Mouse (Mus musculus) macrophage (primary cell): ENCODE measurements around the gene Sec22b. TPM values are rescaled to one million over a fixed set of nuclear protein-coding genes. Genes with fewer than 3 reads are reported as not detected.

ENCODE experiments used
- H3K27ac ChIP-seq: fragments of 350-480 bp; formaldehyde crosslinking; 2 replicates; pipeline ENCODE4 v1.9.0; 2021
- H3K36me3 ChIP-seq: fragments of 350-480 bp; formaldehyde crosslinking; 2 replicates; pipeline ENCODE4 v1.9.0; 2021; ENCODE audit errors: inconsistent target
- H3K4me3 ChIP-seq: fragments of 350-480 bp; formaldehyde crosslinking; 2 replicates; pipeline ENCODE4 v1.9.0; 2021; ENCODE audit errors: inconsistent target
- H3K79me2 ChIP-seq: fragments of 350-480 bp; formaldehyde crosslinking; 2 replicates; pipeline ENCODE4 v1.9.0; 2021; ENCODE audit errors: inconsistent target
- WGBS: methylation state at CpG from one replicate; pipeline ENCODE4 v1.1.7; 2026; ENCODE audit warnings: inconsistent platforms; ENCODE audit not compliant: missing documents; 5-methylcytosine and 5-hydroxymethylcytosine counted together
- polyA plus RNA-seq: library from polyadenylated mRNA; stranded (reverse); fragments of 250-400 nt; gene quantifications from 3 replicates; pipeline ENCODE4 v1.2.4, GENCODE M21; 2018; ENCODE audit warnings: inconsistent platforms
- total RNA-seq, 78 experiments: library from RNA; depleted of rRNA; stranded (reverse); fragments of 250-400 nt; gene quantifications; 1 replicate in 9 of 78; 2 replicates in 24 of 78; 3 replicates in 43 of 78; 4 replicates in 2 of 78; pipeline ENCODE4 v1.2.4; 2018; ENCODE audit warnings: inconsistent platforms in 56 of 78

Gene Sec22b
- 10 to 100 TPM; 26.2 to 71.5 (median 55.2) TPM for total RNA-seq (2018; cell fraction: chromatin; rRNA removed)
- 10 to 100 TPM; 40.0 to 61.6 (median 46.5) TPM for total RNA-seq (2018; cell fraction: cytosol; rRNA removed)
- 10 to 100 TPM; 23.0 to 61.2 (median 43.5) TPM for total RNA-seq (2018; cell fraction: nucleus; rRNA removed)
- polyA plus RNA-seq, result 34.5 to 49.9 TPM (median 40.5 TPM) in 3 replicates

- Histone ChIP-seq H3K4me3 (peak within 1 kb of the TSS; percentile 97), H3K79me2 (peaks cover 48% of the 10 kb centered on the region), H3K27ac (peak within 1 kb of the TSS; percentile 45), H3K36me3 (no peaks in the 10 kb centered on the region)
- 5% methylated on average over 41 of the region's 41 CpGs for WGBS
Measured at GRCm38 (mm10) chr3:97900516-97901490, at the start of gene Sec22b. Gene Sec22b, plus strand, starts transcription at chr3:97901190.

- H3K36me3 ChIP-seq, result no peaks in the 10 kb centered on the region
- no peak overlapping the region for H3K4me3 ChIP-seq
- WGBS, result 97% methylated on average over 2 of the region's 2 CpGs
- no peak overlapping the region for H3K27ac ChIP-seq
- no peaks in the 10 kb centered on the region for H3K79me2 ChIP-seq
Measured at GRCm38 (mm10) chr3:97851803-97852202, 49.2 kb upstream of the Sec22b start.

GRCm38 (mm10) chr3:97854575-97855384, 46.2 kb upstream of the Sec22b start:
- Histone ChIP-seq H3K4me3 (no peak overlapping the region), H3K36me3 (no peaks in the 10 kb centered on the region), H3K79me2 (no peaks in the 10 kb centered on the region), H3K27ac (no peak overlapping the region)
- 88% methylated on average over 9 of the region's 9 CpGs for WGBS

GRCm38 (mm10) chr3:97859400-97859799, 41.6 kb upstream of the Sec22b start:
- no peaks in the 10 kb centered on the region for H3K36me3 ChIP-seq
- H3K27ac ChIP-seq, result no peak overlapping the region
- no peak overlapping the region for H3K4me3 ChIP-seq
- WGBS, result 38% methylated on average over 1 of the region's 1 CpGs
- no peaks in the 10 kb centered on the region for H3K79me2 ChIP-seq

GRCm38 (mm10) chr3:97860820-97861451, 40.1 kb upstream of the Sec22b start:
- 91% methylated on average over 7 of the region's 7 CpGs for WGBS
- Histone ChIP-seq H3K36me3 (no peaks in the 10 kb centered on the region), H3K27ac (no peak overlapping the region), H3K4me3 (no peak overlapping the region), H3K79me2 (no peaks in the 10 kb centered on the region)

GRCm38 (mm10) chr3:97866696-97867095, 34.3 kb upstream of the Sec22b start:
- Histone ChIP-seq H3K36me3 (no peaks in the 10 kb centered on the region), H3K27ac (no peak overlapping the region), H3K4me3 (no peak overlapping the region), H3K79me2 (no peaks in the 10 kb centered on the region)
- 67% methylated on average over 4 of the region's 4 CpGs for WGBS

- H3K36me3 ChIP-seq, result no peaks in the 10 kb centered on the region
- H3K27ac ChIP-seq, result no peak overlapping the region
- H3K79me2 ChIP-seq, result no peaks in the 10 kb centered on the region
- WGBS, result 9% methylated on average over 27 of the region's 28 CpGs
- no peak overlapping the region for H3K4me3 ChIP-seq
Measured at GRCm38 (mm10) chr3:97867221-97868023, 33.6 kb upstream of the Sec22b start.

- no peak overlapping the region for H3K4me3 ChIP-seq
- 5% methylated on average over 41 of the region's 42 CpGs for WGBS
Measured at GRCm38 (mm10) chr3:97868024-97868689, 32.8 kb upstream of the Sec22b start.

GRCm38 (mm10) chr3:97868733-97869132, 32.3 kb upstream of the Sec22b start:
- H3K36me3 ChIP-seq, result no peaks in the 10 kb centered on the region
- no peak overlapping the region for H3K4me3 ChIP-seq
- H3K27ac ChIP-seq, result no peak overlapping the region
- no peaks in the 10 kb centered on the region for H3K79me2 ChIP-seq
- WGBS, result 79% methylated on average over 5 of the region's 5 CpGs

More at GRCm38 (mm10) chr3:97868024-97868689, 32.8 kb upstream of the Sec22b start:
- no peaks in the 10 kb centered on the region for H3K36me3 ChIP-seq
- no peaks in the 10 kb centered on the region for H3K79me2 ChIP-seq
- no peak overlapping the region for H3K27ac ChIP-seq

GRCm38 (mm10) chr3:97869730-97870129, 31.3 kb upstream of the Sec22b start:
- no peak overlapping the region for H3K27ac ChIP-seq
- H3K4me3 ChIP-seq, result no peak overlapping the region
- H3K79me2 ChIP-seq, result no peaks in the 10 kb centered on the region
- WGBS, result 76% methylated on average over 4 of the region's 4 CpGs
- H3K36me3 ChIP-seq, result no peaks in the 10 kb centered on the region

GRCm38 (mm10) chr3:97874777-97875176, 26.2 kb upstream of the Sec22b start:
- H3K4me3 ChIP-seq, result no peak overlapping the region
- H3K79me2 ChIP-seq, result no peaks in the 10 kb centered on the region
- whole genome bisulfite sequencing, result 97% methylated on average over 5 of the region's 5 CpGs
- no peaks in the 10 kb centered on the region for H3K36me3 ChIP-seq
- H3K27ac ChIP-seq, result no peak overlapping the region

- WGBS, result 16% methylated on average over 8 of the region's 8 CpGs
Measured at GRCm38 (mm10) chr3:97876259-97876658, 24.7 kb upstream of the Sec22b start.

GRCm38 (mm10) chr3:97879222-97879621, 21.8 kb upstream of the Sec22b start:
- Histone ChIP-seq H3K27ac (no peak overlapping the region), H3K36me3 (no peaks in the 10 kb centered on the region), H3K4me3 (no peak overlapping the region), H3K79me2 (no peaks in the 10 kb centered on the region)
- 11% methylated on average over 5 of the region's 5 CpGs for WGBS

More at GRCm38 (mm10) chr3:97876259-97876658, 24.7 kb upstream of the Sec22b start:
- no peaks in the 10 kb centered on the region for H3K79me2 ChIP-seq
- H3K4me3 ChIP-seq, result no peak overlapping the region
- H3K36me3 ChIP-seq, result no peaks in the 10 kb centered on the region
- H3K27ac ChIP-seq, result no peak overlapping the region
